Mouse (Mus musculus): Measurements from ENCODE around the gene Fzd10. TPM values are rescaled to one million over a fixed set of nuclear protein-coding genes. Genes with fewer than 3 reads are reported as not detected.

Fzd10 gene
- polyA plus RNA-seq, 1 experiment from 2014 or later: 4.4 TPM

DNA sequence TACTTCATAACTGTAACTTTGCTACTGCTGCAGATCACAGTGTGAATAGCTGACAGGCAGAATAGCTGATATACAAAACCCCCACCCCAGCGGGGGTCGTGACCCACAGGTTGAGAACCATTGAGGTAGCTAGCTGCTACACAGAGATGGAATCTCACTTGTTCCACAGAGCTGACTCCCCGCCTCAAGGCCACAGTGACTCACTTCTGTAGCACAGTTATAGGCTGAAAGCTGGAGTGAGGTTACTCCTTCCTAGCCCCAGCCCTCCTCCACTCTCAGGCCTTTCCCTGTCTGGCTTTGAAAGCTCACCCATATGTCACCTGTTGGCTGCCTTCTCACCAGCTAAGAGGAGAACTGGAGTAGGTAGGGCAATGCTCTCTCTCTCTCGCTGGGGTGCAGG, 19.7 kb upstream of the Fzd10 start:
- peaks cover 13% of the 10 kb centered on the region for H3K4me1 ChIP-seq (replicated peaks)
- H3K27me3 ChIP-seq: no peaks in the 10 kb centered on the region
- H3K27ac ChIP-seq (replicated peaks): no peak overlapping the region
- H3K36me3 ChIP-seq: no peaks in the 10 kb centered on the region
- WGBS: 61% methylated on average over 4 of the region's 4 CpGs
- no peak for ATAC-seq (ENCODE audit: low FRiP score, low read depth)
- no peak overlapping the region for H3K4me3 ChIP-seq
- no peaks in the 10 kb centered on the region for H3K9me3 ChIP-seq
- H3K9ac ChIP-seq: no peak overlapping the region
- no peak overlapping the region for H3K4me2 ChIP-seq

DNA sequence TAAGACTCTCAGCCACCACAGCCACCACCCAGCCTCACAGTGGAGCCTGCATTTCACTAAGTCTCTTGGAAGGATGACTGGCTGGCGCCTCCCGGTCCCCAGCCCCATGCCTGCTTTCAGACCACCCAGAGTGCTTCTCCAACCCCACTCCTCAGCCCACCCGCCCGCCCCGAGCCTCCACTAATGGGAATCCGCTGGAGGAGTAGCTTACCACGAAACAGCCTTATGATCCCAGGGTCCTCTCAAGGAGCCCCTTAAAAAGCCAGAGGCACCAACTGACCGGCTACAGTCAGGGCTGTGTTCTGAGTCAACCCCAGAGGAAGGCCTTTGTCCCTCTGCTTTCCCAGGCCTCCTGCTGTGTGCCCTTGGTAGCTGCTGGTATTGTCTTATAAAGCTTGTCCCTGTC, 19.1 kb upstream of the Fzd10 start:
- no peaks in the 10 kb centered on the region for H3K36me3 ChIP-seq
- no peaks in the 10 kb centered on the region for H3K27me3 ChIP-seq
- no peak overlapping the region for H3K4me3 ChIP-seq
- H3K9me3 ChIP-seq: no peaks in the 10 kb centered on the region
- no peak overlapping the region for H3K9ac ChIP-seq
- no peak overlapping the region for H3K27ac ChIP-seq (replicated peaks)
- no peak for ATAC-seq (ENCODE audit: low FRiP score, low read depth)
- no peak overlapping the region for H3K4me2 ChIP-seq
- H3K4me1 ChIP-seq (replicated peaks): peaks cover 8% of the 10 kb centered on the region
- WGBS: 25% methylated on average over 8 of the region's 8 CpGs

DNA sequence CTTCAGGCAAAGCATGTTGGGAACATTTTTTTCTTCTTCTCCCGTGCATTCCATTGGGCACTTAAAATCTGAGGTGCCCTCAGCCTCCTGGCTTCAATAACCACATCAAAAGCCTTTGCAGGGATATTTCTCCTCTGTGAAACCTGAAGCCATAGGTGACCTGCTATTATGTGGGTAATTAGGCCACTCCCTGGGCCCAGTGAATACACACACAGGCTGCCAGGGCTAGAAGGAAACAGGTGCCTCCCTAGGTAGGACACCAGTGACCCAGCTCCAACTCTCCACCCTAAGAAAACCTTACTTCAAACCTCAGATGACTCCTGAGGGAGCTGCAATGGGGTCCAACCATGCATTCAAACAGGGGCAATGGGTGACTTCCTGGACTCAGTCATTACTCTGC, 11.4 kb upstream of the Fzd10 start:
- no peaks in the 10 kb centered on the region for H3K27me3 ChIP-seq
- H3K27ac ChIP-seq (replicated peaks): no peak overlapping the region
- no peaks in the 10 kb centered on the region for H3K4me1 ChIP-seq (replicated peaks)
- no peak overlapping the region for H3K4me3 ChIP-seq
- no peak for ATAC-seq (ENCODE audit: low FRiP score, low read depth)
- H3K9me3 ChIP-seq: no peaks in the 10 kb centered on the region
- WGBS: 86% methylated on average over 1 of the region's 1 CpGs
- H3K9ac ChIP-seq: no peak overlapping the region
- H3K4me2 ChIP-seq: no peak overlapping the region
- no peaks in the 10 kb centered on the region for H3K36me3 ChIP-seq

DNA sequence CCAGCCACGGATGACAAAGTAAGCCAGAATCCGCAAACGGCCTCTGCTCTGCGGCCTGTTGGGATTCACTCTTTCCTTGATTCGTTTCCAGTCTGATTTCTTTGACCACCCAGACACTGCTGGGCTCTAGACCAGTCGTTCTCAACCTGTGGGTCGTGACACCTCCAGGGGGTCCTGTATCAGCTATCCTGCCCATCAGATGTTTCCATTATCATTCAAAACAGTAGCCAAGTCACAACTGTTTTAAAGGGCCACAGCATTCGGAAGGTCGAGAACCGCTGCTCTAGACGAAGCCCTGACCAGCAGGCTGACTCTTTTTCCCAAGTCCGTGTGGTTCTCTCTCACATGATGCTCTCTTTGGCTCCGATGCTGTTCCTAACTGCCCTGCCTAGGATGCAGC, 7.2 kb upstream of the Fzd10 start:
- Histone ChIP-seq H3K4me3 (no peak overlapping the region), H3K27ac (replicated peaks) (no peak overlapping the region), H3K27me3 (peaks cover 6% of the 10 kb centered on the region; the same call in 1 of the 2 replicates), H3K36me3 (no peaks in the 10 kb centered on the region), H3K4me2 (no peak overlapping the region), H3K4me1 (replicated peaks) (peaks cover 14% of the 10 kb centered on the region), H3K9me3 (no peaks in the 10 kb centered on the region), H3K9ac (no peak overlapping the region)
- ATAC-seq (ENCODE audit: low FRiP score, low read depth): no peak
- WGBS: 83% methylated on average over 13 of the region's 13 CpGs

DNA sequence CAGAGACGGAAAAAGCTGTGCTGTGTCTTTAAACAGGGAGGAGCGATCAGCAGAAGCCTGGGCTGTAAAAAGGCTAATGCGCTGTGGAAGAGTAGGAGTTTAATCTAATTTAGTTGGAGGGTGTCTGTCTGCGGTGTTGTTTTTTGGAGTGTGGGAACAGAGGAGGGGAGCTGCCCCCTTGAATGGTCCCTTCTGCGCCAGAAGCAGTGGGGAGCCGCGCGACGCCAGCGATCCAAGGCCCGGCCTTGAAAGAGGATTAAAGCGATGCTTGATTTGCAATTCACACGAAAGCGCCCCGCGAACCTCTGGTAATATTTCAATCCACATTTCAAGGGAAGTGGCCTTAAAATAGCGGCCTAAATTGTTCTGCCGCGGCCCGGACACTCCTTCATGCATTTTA, 3.8 kb upstream of the Fzd10 start:
- no peak for ATAC-seq (ENCODE audit: low FRiP score, low read depth)
- Histone ChIP-seq H3K9ac (peak overlapping the region; percentile 25; the same call in 1 of the 2 replicates), H3K27me3 (peaks cover 6% of the 10 kb centered on the region; the same call in 1 of the 2 replicates), H3K27ac (replicated peaks) (peak overlapping the region; percentile 46), H3K4me3 (peak overlapping the region; percentile 40), H3K36me3 (no peaks in the 10 kb centered on the region), H3K4me2 (peak overlapping the region; percentile 93), H3K9me3 (no peaks in the 10 kb centered on the region), H3K4me1 (replicated peaks) (peaks cover 48% of the 10 kb centered on the region)
- 1% methylated on average over 20 of the region's 20 CpGs for WGBS

DNA sequence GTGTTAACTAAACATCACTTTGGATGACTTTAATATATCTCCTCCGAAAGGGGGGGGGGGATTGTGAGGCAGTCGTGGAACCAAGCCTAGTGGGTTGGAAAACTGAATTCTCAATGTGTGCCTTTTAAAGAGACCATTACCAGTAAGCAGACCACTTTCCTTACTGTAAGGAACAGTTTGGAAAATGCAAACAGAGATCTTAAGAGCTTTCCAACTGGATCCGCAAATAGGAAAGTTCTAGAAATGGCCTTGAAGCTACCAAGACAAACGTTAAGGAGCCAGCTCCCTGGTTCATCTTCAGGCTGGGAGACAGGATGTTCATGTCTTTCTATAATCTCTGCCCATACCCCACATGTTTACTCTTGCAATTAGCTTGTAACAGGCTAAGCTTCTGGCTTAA, 3.3 kb upstream of the Fzd10 start:
- H3K9me3 ChIP-seq: no peaks in the 10 kb centered on the region
- no peak for ATAC-seq (ENCODE audit: low FRiP score, low read depth)
- peak overlapping the region; percentile 46 for H3K27ac ChIP-seq (replicated peaks)
- no peak overlapping the region for H3K9ac ChIP-seq
- H3K36me3 ChIP-seq: no peaks in the 10 kb centered on the region
- H3K4me2 ChIP-seq: peak overlapping the region; percentile 93
- peaks cover 10% of the 10 kb centered on the region for H3K27me3 ChIP-seq
- H3K4me1 ChIP-seq (replicated peaks): peaks cover 54% of the 10 kb centered on the region
- H3K4me3 ChIP-seq: peak overlapping the region; percentile 40
- 9% methylated on average over 4 of the region's 4 CpGs for WGBS

DNA sequence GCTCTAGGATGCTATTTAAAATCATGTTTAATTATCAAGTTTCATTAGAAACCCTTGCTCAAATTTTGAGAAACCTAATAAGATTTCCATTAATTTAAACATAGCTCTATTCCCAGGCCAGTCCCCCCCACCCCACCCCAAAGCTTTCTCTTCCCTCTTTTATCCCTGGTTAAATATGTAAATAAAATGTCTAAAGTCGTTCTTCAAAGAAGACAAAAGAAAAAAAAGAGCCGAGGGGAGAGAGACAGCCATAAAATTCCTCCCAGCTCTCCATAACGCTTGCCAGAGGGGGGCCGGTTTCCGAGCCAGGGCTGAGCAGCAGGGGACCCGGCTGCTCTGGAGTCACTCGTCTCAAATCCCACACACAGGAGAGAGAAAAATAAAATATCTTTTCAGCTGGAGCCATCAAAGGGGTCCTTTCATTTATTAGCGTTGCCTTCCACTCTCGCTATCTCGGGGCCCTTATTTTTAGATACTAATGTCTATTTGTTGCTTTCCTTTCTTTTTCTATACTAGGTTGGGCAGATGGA, 2.4 kb upstream of the Fzd10 start:
- Histone ChIP-seq H3K36me3 (no peaks in the 10 kb centered on the region), H3K9ac (no peak overlapping the region), H3K4me1 (replicated peaks) (peaks cover 57% of the 10 kb centered on the region), H3K27ac (replicated peaks) (peak overlapping the region; percentile 68), H3K27me3 (peaks cover 16% of the 10 kb centered on the region), H3K4me2 (peak overlapping the region; percentile 93), H3K4me3 (peak overlapping the region; percentile 58), H3K9me3 (no peaks in the 10 kb centered on the region)
- ATAC-seq (ENCODE audit: low FRiP score, low read depth): no peak
- 2% methylated on average over 10 of the region's 10 CpGs for WGBS

DNA sequence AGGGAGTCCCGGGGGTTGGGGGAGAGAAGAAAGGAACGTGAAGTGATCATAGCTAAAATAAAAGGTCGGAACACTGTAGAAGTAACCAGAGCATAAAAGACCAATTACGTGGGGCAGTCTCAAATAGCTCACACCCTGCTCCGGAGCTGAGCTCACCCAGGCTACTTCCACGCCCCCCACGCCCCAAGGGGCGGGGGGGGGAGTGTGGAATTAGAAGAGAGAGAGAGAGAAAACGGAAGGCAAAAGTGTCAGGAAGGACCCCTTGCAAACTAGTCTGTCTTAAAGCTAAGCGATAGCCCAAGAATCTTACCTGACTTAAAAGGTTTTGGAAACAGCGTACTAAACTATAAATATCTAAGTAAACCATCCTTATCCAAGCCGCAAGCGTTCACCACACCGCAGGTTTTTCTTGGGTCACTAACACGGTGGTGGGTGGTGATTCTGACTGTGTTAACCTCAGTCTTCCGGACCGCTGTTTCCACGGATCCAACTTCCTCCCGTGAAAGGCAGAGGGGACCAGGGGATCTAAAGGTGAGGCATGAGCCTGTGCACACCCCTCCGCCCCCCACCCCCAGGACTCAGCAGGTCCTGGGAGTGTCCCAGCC, 1.8 kb upstream of the Fzd10 start:
- H3K9ac ChIP-seq: peak overlapping the region; percentile 42
- H3K36me3 ChIP-seq: no peaks in the 10 kb centered on the region
- peak overlapping the region; percentile 58 for H3K4me3 ChIP-seq
- H3K4me2 ChIP-seq: peak overlapping the region; percentile 93
- peak overlapping the region; percentile 68 for H3K27ac ChIP-seq (replicated peaks)
- peaks cover 16% of the 10 kb centered on the region for H3K27me3 ChIP-seq
- peak; percentile 16; the same call in 1 of the 2 replicates for ATAC-seq (ENCODE audit: low FRiP score, low read depth)
- peaks cover 57% of the 10 kb centered on the region for H3K4me1 ChIP-seq (replicated peaks)
- 1% methylated on average over 20 of the region's 20 CpGs for WGBS
- H3K9me3 ChIP-seq: no peaks in the 10 kb centered on the region

DNA sequence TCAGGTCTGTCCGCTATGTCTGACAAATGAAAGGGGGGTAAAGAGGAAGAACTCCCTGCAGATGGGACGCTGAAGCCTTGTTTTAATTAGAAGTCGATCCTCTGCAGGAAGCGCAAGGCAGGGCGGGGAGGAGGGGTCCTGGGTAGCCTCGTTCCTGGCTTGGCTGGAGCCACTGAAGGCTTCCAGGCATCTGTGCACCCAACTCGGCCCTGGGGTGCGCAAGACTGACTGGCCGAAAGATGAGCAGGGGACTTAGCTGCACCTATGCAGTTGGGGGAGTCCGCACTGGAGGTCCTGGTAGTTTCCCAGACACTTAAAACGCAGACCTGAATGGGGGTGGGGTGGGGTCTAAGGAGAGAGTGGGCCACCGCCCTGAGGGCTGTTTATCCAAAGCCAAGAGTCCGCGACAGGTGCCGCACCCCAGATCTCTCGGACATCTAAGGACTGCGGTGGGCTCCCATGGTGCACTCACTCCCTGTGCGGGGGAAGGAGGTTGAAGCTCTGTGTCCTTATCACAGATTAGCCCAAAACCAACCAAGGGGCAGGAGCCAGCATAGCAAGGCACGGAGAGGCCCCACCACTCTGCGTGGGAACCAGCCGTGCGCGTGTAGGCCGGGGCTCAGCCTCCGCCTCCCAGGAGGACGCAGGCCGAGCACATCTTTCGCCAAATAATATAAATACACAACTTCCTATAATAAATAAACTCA, 1.1 kb upstream of the Fzd10 start:
- H3K4me3 ChIP-seq: peak overlapping the region; percentile 58
- under 1% methylated on average over 28 of the region's 28 CpGs for WGBS
- peak overlapping the region; percentile 93 for H3K4me2 ChIP-seq
- ATAC-seq (ENCODE audit: low FRiP score, low read depth): peak; percentile 38
- peaks cover 16% of the 10 kb centered on the region for H3K27me3 ChIP-seq
- no peaks in the 10 kb centered on the region for H3K9me3 ChIP-seq
- H3K4me1 ChIP-seq (replicated peaks): peaks cover 57% of the 10 kb centered on the region
- peak overlapping the region; percentile 68 for H3K27ac ChIP-seq (replicated peaks)
- peak overlapping the region; percentile 42 for H3K9ac ChIP-seq
- H3K36me3 ChIP-seq: no peaks in the 10 kb centered on the region

DNA sequence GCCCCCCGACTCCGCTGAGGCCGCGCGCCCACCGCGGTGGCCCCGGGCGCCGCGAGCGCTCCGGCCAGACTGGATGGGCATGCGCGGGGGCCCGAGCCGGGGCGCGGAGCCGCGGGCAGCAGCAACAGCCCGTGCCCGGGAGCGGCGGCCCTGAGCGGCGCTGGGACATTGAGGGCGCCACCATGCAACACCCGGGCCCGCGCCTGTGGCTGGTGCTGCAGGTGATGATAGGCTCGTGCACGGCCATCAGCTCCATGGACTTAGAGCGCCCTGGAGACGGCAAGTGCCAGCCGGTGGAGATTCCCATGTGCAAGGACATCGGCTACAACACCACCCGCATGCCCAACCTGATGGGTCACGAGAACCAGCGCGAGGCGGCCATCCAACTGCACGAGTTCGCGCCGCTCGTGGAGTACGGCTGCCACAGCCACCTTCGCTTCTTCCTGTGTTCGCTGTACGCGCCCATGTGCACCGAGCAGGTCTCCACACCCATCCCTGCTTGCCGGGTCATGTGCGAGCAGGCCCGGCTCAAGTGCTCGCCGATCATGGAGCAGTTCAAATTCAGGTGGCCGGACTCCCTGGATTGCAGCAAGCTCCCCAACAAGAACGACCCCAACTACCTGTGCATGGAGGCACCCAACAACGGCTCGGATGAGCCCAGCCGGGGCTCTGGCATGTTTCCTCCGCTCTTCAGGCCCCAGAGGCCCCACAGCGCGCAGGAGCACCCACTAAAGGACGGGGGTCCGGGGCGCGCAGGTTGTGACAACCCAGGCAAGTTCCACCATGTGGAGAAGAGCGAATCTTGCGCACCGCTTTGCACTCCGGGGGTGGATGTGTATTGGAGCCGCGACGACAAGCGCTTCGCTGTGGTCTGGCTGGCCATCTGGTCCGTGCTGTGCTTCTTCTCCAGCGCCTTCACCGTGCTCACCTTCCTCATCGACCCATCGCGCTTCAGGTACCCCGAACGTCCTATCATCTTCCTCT, 684 bp downstream of the Fzd10 start:
- H3K4me3 ChIP-seq: peak overlapping the region; percentile 58
- H3K4me2 ChIP-seq: peak overlapping the region; percentile 93
- H3K27ac ChIP-seq (replicated peaks): peak overlapping the region; percentile 72
- H3K27me3 ChIP-seq: peaks cover 16% of the 10 kb centered on the region
- peak overlapping the region; percentile 42 for H3K9ac ChIP-seq
- no peaks in the 10 kb centered on the region for H3K36me3 ChIP-seq
- no peaks in the 10 kb centered on the region for H3K9me3 ChIP-seq
- peak; percentile 32 for ATAC-seq (ENCODE audit: low FRiP score, low read depth)
- WGBS: under 1% methylated on average over 75 of the region's 87 CpGs
- peaks cover 54% of the 10 kb centered on the region for H3K4me1 ChIP-seq (replicated peaks)

DNA sequence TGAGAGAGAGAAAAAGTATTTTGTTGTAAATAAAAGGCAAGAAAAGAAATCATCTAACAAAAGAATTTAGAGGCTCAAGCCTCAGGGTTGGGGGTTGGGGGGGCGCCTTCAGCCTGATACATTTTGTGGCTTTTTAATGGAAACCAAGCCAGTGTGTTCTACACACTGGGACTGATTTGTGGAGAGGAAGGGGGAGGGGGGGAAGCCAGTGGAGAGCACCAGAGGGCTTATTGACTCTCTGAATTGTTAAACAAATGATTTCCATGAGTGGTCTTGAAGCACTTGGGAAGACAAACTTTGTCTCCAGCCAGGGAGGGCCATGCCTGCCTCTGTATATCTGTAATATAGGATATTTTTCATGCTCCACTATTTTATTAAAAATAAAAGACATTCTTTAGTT, 3.0 kb downstream of the Fzd10 start:
- WGBS: 19% methylated on average over 1 of the region's 1 CpGs
- H3K4me1 ChIP-seq (replicated peaks): peaks cover 53% of the 10 kb centered on the region

More for the DNA sequence above, 3.0 kb downstream of the Fzd10 start:
- peak overlapping the region; percentile 93 for H3K4me2 ChIP-seq
- ATAC-seq (ENCODE audit: low FRiP score, low read depth): no peak
- H3K27ac ChIP-seq (replicated peaks): no peak overlapping the region
- H3K4me3 ChIP-seq: 0 out of 2 replicates have a peak overlapping the region, but pooled peaks have one; percentile 9
- no peaks in the 10 kb centered on the region for H3K36me3 ChIP-seq
- H3K27me3 ChIP-seq: peaks cover 13% of the 10 kb centered on the region
- H3K9ac ChIP-seq: no peak overlapping the region
- H3K9me3 ChIP-seq: no peaks in the 10 kb centered on the region

Measured in hindbrain, embryonic 15.5 days (tissue).